Mouse (Mus musculus) kidney, adult 18-20 months (tissue): ENCODE results near the gene Rai1.

ENCODE experiments used
- DNase-seq: peaks from one replicate; pipeline ENCODE4 v3.0.0; 2021

Gene Rai1

DNA sequence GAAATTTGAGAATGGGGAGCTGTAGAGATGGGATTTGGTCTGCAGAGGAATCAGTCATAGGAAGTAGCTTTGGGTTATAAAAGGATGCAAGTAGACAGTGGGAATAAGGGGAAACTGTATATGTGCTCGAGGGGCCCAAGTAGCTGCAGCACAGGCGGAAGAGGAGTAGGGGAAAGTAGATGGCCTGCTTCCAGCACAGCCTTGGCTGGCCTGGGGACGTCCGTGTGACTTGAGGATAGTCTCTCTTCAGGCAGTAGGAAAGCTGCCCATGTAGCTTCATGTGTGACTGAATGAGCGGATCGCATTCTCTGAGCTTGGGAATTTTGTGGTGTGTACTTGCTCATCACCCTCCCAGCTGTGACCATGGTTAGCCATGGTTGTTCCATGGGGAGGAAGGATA, 59.6 kb downstream of the Rai1 start:
- DNase-seq, result no peak

DNA sequence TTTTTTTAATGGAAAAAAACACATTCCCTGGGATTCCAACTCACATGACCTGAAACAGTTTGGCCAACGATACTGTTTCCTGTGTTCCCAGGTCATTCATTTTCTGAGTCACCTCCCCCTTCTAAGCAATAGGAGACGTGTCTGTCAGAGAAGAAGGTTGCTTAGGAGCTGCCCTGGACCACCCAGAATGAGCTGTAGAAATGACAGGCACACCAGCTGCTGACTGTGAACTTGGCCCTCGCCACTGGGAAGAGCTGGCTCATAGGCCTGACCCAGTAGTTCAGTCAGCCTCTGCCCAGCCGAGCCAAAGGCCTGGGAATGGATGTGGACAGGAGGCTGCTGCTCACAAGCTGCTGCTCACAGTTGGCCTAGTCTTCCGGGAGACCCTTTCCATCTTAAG, 60.3 kb downstream of the Rai1 start:
- no peak for DNase-seq

- no peak for DNase-seq
These were observed 64.0 kb downstream of the Rai1 start for GRCm38 (mm10) chr11:60168780-60169179.

DNA sequence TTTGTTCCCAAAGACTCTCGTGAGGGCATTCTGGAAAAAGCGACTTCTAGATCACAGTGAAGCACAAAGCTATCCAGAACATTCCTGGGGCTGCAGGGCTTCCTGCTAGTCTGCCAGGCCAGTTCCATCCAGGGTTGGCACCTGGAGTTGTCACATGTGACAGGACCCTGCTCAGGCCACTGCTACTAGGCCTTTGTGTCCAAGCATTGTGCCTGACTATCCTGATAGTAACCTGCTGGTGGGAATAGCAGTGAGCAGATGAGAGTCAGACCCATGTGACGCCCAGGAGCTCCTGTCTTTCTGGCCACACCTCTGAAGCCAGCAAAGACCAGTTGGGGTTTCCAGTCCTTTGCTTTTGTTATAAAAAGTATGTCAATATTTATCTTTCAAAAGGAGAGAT, 67.3 kb downstream of the Rai1 start:
- no peak for DNase-seq

- no peak for DNase-seq
These were observed 68.9 kb downstream of the Rai1 start for GRCm38 (mm10) chr11:60173606-60174184.

DNA sequence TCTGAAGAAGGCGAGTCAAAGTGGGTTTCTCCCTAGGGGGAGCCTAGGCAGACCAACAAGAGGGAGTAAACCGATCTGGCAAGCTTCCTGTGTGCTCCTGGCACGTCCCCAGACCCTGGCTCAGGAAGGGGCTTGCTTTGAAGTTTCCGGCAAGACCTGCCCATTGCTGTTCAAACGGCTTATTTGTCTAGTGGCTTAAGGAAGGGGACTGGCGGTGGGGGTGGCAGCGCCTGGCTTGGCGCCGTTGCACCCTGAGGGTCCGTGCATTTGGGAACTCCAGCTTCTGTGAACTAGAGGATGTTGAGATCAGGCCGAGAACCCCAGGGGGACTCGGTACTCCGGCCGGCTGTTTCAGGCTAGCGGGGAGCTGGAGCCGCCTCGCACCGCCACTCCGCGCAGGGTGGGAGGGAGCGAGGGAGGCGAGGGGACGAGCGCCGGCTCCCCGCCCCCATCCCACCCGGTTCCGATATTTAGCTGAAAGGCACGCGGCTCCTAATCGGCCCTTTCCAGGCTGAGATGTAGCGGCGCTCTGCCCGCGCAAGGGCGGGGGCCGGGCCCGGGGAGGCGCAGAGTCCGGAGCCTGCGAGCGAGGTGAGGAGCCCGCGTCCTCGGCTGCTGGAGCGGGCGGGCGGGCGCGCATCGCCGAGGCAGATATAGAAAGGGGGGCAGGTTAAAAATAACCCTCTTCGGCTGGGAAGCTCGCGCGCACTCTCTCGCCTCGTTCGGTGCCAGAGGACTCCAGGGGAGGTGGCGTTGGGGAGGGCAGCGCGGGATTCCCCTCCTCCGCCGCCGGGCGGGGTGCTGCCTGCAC, 70.8 kb downstream of the Rai1 start:
- DNase-seq, result peak; percentile 62

DNA sequence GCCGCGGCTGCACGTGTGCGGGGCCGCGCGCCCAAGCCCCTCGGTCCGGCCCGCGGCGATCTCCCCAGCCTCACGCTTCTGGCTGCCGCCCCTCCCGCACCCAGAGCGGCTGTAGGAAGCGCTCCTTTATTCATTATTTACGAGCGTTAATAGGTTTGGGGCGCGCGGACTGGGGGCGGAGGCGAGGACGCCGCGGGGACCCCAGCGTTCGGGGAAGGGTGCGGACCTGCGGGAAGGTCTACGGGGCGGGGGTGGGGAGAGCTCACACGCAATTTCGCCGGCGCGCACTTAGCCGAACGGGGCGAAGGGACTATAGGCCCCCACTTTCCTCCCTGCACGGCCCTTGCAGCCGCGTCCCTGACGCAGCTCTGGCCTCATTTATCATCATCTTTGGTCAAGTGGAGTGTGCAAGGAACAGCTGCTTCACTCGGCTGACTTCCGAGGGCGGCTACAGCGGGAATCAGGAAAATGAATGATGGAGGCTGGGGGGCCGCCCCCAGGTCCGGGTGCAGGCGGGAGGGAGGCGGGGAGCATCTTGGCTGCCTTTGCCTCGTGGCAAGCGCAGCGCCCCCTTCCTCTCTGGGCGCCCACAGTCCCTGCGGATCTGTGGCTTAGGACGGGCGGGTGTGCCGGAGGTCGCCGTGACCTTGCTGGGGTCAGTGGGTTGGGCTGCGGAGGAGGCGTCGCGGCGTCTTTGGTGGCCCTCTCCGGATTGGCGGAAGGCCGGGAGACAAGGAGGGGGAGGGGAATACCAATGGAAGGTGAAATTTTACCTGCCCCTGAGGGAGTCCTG, 71.6 kb downstream of the Rai1 start:
- peak; percentile 80 for DNase-seq

GRCm38 (mm10) chr11:60176975-60177657, 72.3 kb downstream of the Rai1 start:
- peak; percentile 41 for DNase-seq

- DNase-seq, result no peak
These were observed 73.2 kb downstream of the Rai1 start for GRCm38 (mm10) chr11:60178005-60178404.

DNA sequence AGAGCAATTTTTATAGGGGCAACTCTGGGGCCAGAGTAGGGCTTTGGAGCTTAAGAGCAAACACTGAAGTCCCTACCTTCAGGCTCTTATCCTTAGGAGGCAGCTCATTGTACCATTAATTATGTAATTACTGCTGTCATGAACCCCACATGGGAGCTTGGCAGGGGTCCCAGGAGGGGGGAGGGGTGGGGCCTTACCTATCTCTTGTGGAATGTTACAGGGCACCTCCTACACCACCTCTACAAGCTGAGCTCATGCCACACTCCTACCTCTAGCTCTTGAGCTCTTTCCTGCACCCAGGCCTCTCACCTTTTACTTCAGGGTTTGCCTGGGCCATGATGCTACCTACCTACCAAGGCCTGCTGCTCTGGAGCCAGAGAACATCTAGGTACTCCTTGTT, 73.7 kb downstream of the Rai1 start:
- DNase-seq, result peak; percentile 68

- peak; percentile 85 for DNase-seq
These were observed 77.4 kb downstream of the Rai1 start for GRCm38 (mm10) chr11:60182116-60182670.

DNA sequence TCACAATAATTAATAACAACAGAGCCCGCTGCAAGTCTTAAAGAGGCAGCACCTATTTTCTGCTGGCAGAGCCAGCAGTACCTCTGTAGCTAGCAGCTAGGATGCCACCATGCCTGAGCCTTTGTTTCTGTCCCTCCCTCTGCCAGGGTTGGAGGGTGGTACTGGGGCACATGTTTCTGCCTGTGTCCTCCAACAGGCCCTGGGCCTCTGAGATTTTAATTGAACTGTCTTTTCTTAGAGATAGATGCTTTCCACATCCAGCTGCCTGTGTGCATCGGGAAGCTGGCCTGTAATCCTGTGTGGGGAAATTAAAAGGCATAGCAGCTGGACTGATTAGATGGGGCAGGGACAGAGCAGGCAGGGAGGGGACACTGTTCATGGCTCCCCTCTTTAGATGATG, 77.9 kb downstream of the Rai1 start:
- no peak for DNase-seq

DNA sequence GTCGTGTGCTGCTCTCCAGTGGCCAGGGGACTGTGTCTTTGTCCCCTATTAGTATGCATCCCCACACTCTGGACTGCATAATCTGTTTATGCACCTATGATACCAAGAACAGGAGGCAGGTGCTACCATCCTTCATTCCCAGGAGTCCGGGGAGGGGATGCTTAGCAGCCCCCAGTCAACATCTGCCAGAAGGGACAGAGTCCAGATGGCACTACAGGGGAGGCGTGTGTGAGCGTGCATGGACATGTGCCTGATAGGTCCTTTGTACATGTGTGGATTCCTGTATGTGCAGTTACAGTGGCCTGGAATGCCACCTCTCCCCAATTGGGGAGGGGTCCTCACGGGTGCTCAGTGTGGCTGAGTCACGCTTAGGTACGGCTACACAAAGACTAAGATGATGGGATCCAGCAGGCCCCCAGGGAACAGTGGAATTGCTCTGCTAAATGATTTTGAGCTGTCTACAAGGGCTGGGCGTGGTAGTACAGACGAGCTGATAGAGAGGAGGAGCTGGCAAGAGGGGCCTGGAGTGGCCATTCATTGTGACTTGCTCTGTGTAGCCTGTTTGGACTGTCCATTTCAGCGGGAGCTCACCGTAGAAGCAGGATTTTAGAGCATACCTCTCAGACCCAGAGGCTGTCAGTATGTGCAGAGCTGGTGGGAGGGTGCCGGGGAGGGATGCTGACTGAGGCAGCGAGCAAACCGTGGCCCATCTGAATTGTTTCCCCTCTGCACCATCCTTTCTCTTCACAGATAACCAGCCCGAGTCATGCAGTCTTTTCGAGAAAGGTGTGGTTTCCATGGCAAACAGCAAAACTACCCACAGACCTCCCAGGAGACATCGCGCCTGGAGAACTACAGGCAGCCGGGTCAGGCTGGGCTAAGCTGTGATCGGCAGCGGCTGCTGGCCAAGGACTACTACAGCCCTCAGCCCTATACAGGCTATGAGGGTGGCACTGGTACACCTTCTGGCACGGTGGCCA, 79.8 kb downstream of the Rai1 start:
- no peak for DNase-seq

- no peak for DNase-seq
These were observed 80.8 kb downstream of the Rai1 start for GRCm38 (mm10) chr11:60185396-60186231.

GRCm38 (mm10) chr11:60187070-60187469, 82.3 kb downstream of the Rai1 start:
- DNase-seq, result no peak

DNA sequence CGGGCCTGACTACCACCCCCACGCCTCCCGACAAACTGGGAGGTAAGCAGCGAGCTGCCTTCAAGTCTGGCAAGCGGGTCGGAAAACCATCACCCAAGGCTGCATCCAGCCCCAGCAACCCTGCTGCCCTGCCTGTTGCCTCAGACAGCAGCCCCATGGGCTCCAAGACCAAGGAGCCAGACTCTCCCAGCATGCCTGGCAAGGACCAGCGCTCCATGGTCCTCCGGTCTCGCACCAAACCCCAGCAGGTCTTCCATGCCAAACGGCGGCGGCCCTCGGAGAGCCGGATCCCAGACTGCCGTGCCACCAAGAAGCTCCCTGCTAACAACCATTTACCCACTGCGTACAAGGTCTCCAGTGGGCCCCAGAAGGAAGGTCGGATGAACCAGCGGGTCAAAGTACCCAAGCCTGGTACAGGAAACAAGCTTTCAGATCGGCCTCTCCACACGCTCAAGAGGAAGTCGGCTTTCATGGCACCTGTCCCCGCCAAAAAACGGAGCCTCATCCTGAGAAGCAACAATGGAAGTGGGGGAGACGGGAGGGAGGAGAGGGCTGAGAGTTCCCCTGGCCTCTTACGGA, 83.6 kb downstream of the Rai1 start:
- DNase-seq, result no peak

- DNase-seq, result no peak
These were observed 84.8 kb downstream of the Rai1 start for GRCm38 (mm10) chr11:60189501-60190040.

DNA sequence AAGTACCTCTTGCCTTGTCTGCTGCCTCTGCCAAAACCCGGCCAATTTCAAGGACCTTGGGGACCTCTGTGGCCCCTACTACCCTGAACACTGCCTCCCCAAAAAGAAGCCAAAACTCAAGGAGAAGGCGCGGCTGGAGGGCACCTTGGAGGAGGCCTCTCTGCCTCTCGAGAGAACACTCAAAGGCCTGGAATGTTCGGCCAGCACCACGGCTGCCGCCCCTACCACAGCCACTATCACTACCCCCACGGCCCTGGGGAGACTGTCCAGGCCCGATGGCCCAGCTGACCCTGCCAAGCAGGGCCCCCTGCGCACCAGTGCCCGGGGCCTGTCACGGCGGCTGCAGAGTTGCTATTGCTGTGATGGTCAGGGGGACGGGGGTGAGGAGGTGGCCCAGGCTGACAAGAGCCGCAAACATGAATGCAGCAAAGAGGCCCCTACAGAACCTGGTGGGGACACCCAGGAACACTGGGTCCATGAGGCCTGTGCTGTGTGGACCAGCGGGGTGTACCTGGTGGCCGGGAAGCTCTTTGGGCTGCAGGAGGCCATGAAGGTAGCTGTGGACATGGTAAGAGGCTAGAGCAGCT, 85.3 kb downstream of the Rai1 start:
- no peak for DNase-seq

- DNase-seq, result no peak
These were observed 87.7 kb downstream of the Rai1 start for GRCm38 (mm10) chr11:60192534-60192933.

GRCm38 (mm10) chr11:60193556-60193955, 88.7 kb downstream of the Rai1 start:
- DNase-seq, result no peak
